Mouse (Mus musculus) C2C12 (cell line): Measurements from ENCODE around the gene Foxn3. TPM values are rescaled to one million over a fixed set of nuclear protein-coding genes. Genes with fewer than 3 reads are reported as not detected.

Experiments
- H3K27me3 ChIP-seq: one replicate; pipeline ENCODE4 v1.6.1; 2011; ENCODE audit not compliant: control insufficient read depth, insufficient read depth, insufficient read length
- H3K36me3 ChIP-seq: one replicate; pipeline ENCODE4 v1.6.1; 2011; ENCODE audit not compliant: control insufficient read depth, insufficient read depth
- H3K4me3 ChIP-seq: one replicate; pipeline ENCODE4 v1.5.1; 2011; ENCODE audit warnings: mild to moderate bottlenecking, control low read depth; ENCODE audit not compliant: poor library complexity, insufficient read depth, severe bottlenecking
- H3K79me2 ChIP-seq: one replicate; pipeline ENCODE4 v1.6.1; 2011; ENCODE audit not compliant: control insufficient read depth, insufficient read depth
- H3K79me3 ChIP-seq: one replicate; pipeline ENCODE4 v1.6.1; 2011; ENCODE audit warnings: low read depth, control low read depth
- H3ac ChIP-seq: one replicate; pipeline ENCODE3; 2011; ENCODE audit warnings: low read depth; ENCODE audit not compliant: control insufficient read depth, insufficient read length
- CEBPB ChIP-seq: IDR thresholded peaks from one replicate; pipeline ENCODE4 v1.6.1; 2011; ENCODE audit warnings: low read depth, mild to moderate bottlenecking, control low read depth, moderate library complexity
- CTCF ChIP-seq: IDR thresholded peaks from one replicate; pipeline ENCODE4 v1.5.1; 2011; ENCODE audit not compliant: control insufficient read depth, insufficient read depth, insufficient read length
- FOSL1 ChIP-seq: IDR thresholded peaks from one replicate; pipeline ENCODE4 v1.8.0; 2011; ENCODE audit warnings: mild to moderate bottlenecking, low read length; ENCODE audit not compliant: poor library complexity, insufficient read depth, severe bottlenecking
- MAX ChIP-seq: IDR thresholded peaks from one replicate; pipeline ENCODE4 v1.6.1; 2011; ENCODE audit warnings: mild to moderate bottlenecking, control low read depth
- MYOD1 ChIP-seq: IDR thresholded peaks from one replicate; pipeline ENCODE4 v1.6.1; 2011; ENCODE audit warnings: low read depth; ENCODE audit not compliant: control insufficient read depth, insufficient read length
- MYOG ChIP-seq: IDR thresholded peaks from one replicate; pipeline ENCODE4 v1.6.1; 2011; ENCODE audit not compliant: control insufficient read depth, insufficient read length; ENCODE audit errors: extremely low read depth
- USF1 ChIP-seq: IDR thresholded peaks from one replicate; pipeline ENCODE4 v1.6.1; 2011; ENCODE audit warnings: low read depth, mild to moderate bottlenecking, control low read depth, moderate library complexity
- polyA plus RNA-seq: library from polyadenylated mRNA; unstranded; fragments of >200 nt; fragmentation: generic; extraction: Trizol; gene quantifications from one replicate; pipeline ENCODE4 v1.2.1, GENCODE M21; 2012; ENCODE audit warnings: missing spikeins

The Foxn3 gene
- polyA plus RNA-seq, 1 experiment = 4.2 TPM

DNA sequence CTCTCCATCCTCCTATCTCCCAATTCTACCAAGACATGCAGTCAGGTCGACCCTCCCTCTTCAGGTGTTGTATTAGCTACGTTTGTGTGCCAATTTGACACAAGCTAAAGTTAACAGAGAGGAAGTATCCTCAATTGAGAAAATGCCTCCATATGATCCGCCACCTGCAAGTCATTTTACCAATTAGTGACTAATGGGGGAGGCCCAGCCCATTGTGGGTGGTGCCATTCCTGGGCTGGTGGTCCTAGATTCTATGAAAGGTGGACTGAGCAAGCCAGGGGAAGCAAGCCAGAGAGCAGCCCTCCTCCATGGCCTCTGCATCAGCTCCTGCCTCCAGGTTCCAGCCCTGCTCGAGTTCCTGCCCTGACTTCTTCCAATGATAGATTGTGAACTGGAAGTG is 158.0 kb downstream of the Foxn3 start:
- Histone ChIP-seq H3K79me2 (no peaks in the 10 kb centered on the region), H3K36me3 (no peaks in the 10 kb centered on the region), H3K79me3 (no peaks in the 10 kb centered on the region), H3K4me3 (no peak overlapping the region), H3K27me3 (no peaks in the 10 kb centered on the region), H3ac (no peak overlapping the region)
- TF ChIP-seq USF1 (no peak), FOSL1 (no peak), MYOG (no peak), CEBPB (no peak), MAX (no peak), MYOD1 (no peak), CTCF (no peak)

DNA sequence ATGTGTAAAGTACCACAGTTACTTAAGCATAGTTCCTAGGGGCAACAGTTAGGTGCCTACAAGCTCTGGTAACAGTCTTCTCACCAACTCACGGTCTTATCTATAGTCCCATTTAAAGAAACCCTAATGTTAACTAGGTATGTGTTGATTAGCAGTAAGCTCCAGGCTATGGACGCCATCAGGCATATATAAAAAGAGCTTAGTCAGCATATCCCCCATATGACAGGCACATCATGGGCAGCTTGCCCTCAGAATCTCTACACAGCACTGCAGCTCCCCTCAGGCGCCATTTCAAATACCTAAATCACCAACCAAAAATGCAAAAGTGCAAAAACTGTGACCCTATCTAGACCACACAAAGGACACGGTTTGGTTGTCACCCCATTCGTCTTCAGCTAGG is 160.4 kb downstream of the Foxn3 start:
- Histone ChIP-seq H3K4me3 (no peak overlapping the region), H3K36me3 (no peaks in the 10 kb centered on the region)
- no peak for TF ChIP-seq CEBPB
- no peak for TF ChIP-seq MYOG

DNA sequence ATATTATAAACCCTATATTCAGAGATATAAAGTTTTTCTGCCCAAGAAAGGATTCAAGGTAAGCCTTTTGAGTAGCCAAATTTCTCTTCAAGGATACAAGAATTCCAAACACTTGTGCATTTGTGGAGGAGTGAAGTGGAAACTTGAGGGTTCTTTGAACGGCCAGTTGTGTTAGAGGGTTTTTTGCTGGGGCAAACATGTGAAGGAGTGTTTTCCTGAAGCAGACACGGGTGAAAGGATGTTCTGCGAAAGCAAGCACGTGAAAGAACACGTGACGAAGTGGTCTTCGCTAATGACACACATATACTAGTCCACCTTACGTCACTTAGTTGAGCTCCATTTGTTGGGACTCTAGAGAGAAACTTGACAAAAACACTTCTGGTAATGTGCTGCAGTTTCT is 162.5 kb downstream of the Foxn3 start:
- no peaks in the 10 kb centered on the region for H3K79me3 ChIP-seq
- no peaks in the 10 kb centered on the region for H3K79me2 ChIP-seq
- no peaks in the 10 kb centered on the region for H3K36me3 ChIP-seq
- no peaks in the 10 kb centered on the region for H3K27me3 ChIP-seq
- H3K4me3 ChIP-seq = no peak overlapping the region
- no peak for TF ChIP-seq USF1
- no peak for TF ChIP-seq MAX
- no peak for TF ChIP-seq CEBPB
- TF ChIP-seq FOSL1 = no peak
- no peak for TF ChIP-seq MYOD1
- no peak for TF ChIP-seq MYOG
- TF ChIP-seq CTCF = no peak
- H3ac ChIP-seq = no peak overlapping the region

More for the DNA sequence above, 160.4 kb downstream of the Foxn3 start:
- Histone ChIP-seq H3K79me3 (no peaks in the 10 kb centered on the region), H3ac (no peak overlapping the region), H3K79me2 (no peaks in the 10 kb centered on the region), H3K27me3 (no peaks in the 10 kb centered on the region)

DNA sequence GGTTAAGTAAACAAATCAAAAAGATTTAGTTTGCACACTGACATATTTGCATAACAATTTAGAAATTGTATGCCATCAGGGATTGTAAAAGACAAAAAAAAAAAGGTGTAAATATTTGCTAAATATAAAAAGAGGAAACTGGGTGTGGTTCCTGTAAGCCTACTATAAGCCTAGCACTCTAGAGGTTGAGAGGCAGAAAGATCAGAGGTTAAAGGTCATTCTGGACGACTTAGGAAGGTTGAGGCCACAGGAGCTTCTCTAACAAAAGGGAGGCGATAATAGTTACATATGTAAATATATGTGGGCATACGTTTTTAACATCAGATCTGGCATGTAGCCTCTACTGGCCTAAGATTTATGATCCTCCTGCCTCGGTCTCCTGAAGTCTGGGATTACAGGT is 163.8 kb downstream of the Foxn3 start:
- Histone ChIP-seq H3K36me3 (no peaks in the 10 kb centered on the region), H3K4me3 (no peak overlapping the region), H3K79me3 (no peaks in the 10 kb centered on the region), H3K79me2 (no peaks in the 10 kb centered on the region), H3ac (no peak overlapping the region), H3K27me3 (no peaks in the 10 kb centered on the region)
- TF ChIP-seq MAX (no peak), CEBPB (no peak), FOSL1 (no peak), MYOD1 (no peak), MYOG (no peak), USF1 (no peak), CTCF (no peak)

DNA sequence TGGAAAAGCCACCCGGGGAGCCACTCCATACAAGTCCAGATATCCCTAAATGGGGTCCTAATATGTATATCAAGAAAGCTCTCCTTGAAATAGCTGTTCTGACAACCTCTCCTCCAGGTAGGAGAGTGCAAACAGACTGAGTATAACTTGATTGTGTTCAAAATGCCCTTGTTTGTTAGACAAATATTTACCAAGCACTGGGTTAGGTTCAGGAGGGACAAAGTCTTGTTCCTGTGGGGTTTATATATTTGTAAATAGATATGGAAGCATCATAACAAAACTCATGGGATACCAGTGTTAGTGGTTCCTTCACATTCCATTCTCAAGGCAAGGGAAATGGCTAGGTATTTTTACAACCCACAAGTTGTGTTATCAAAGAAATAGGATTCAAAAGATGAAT is 166.9 kb downstream of the Foxn3 start:
- Histone ChIP-seq H3K4me3 (no peak overlapping the region), H3K27me3 (no peaks in the 10 kb centered on the region), H3K36me3 (no peaks in the 10 kb centered on the region), H3K79me3 (no peaks in the 10 kb centered on the region), H3ac (no peak overlapping the region), H3K79me2 (no peaks in the 10 kb centered on the region)
- no peak for TF ChIP-seq CEBPB
- no peak for TF ChIP-seq MAX
- no peak for TF ChIP-seq MYOD1
- no peak for TF ChIP-seq FOSL1
- TF ChIP-seq CTCF = no peak
- no peak for TF ChIP-seq MYOG
- TF ChIP-seq USF1 = no peak

DNA sequence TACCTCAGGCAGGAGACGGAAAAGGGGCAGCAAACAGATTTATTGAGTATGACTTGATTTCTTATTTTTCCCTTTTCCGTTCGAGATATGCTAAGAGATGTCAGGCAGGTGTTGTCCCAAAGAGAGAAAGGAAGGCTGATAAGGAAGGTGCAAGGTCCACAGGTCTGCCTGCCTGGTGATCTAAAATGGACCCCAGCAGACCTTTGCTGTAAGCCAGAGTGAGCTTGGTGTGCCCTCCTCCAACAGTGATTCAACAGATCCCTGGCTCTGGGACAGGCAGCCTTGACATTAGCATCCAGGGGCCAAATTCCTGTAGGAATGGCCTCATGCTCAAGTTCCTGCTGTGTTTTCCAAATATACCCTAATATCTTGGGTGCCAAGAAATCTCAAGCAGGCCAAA is 168.3 kb downstream of the Foxn3 start:
- Histone ChIP-seq H3K36me3 (no peaks in the 10 kb centered on the region), H3K27me3 (no peaks in the 10 kb centered on the region), H3K4me3 (no peak overlapping the region), H3K79me3 (no peaks in the 10 kb centered on the region), H3ac (no peak overlapping the region), H3K79me2 (no peaks in the 10 kb centered on the region)
- no peak for TF ChIP-seq FOSL1
- no peak for TF ChIP-seq MYOG
- TF ChIP-seq CTCF = no peak
- no peak for TF ChIP-seq MAX
- TF ChIP-seq MYOD1 = no peak
- no peak for TF ChIP-seq CEBPB
- no peak for TF ChIP-seq USF1
